Mouse (Mus musculus) liver, adult 10 weeks (tissue): Measurements from ENCODE around the gene Lcn9. TPM values are rescaled to one million over a fixed set of nuclear protein-coding genes. Genes with fewer than 3 reads are reported as not detected.

ENCODE experiments used
- polyA plus RNA-seq: library from polyadenylated mRNA; stranded (reverse); fragments of 350-450 nt; fragmentation: Illumina TruSeq; extraction: RNeasy Lipid Tissue Mini Kit (QIAGEN cat#74804); gene quantifications from one replicate; pipeline ENCODE4 v1.2.3, GENCODE M21; 2014; ENCODE audit warnings: low read depth, low replicate concordance

The Lcn9 gene
- polyA plus RNA-seq: not detected

GRCm38 (mm10) chr2:25822806-25823205 is at the start of gene Lcn9:
Lcn9 (plus strand) TSS chr2:25823153.

DNA sequence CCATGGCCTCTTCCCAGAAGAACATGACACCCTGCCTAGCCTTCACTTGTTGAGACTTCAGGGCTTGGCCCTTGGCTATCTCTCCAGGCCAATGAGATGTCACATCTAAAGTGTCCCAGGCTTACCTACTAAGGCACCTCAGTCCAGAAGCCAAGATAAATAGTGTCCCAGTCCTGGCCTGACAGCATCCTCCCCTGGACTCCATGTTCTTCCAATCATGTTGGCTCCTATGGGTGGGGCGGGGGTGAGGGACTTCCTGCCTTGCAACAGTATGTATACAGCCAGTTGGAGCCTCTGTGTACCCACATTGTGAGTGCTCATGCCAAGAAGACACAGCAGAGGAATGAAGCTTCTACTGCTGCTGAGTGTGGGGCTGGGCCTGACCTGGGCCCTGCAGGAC is 46.2 kb upstream of the Lcn9 start, which contains the start of gene Lcn11:
TSS of gene Lcn11 (plus strand) at position 301 of the 400 bp plus-strand sequence.

DNA sequence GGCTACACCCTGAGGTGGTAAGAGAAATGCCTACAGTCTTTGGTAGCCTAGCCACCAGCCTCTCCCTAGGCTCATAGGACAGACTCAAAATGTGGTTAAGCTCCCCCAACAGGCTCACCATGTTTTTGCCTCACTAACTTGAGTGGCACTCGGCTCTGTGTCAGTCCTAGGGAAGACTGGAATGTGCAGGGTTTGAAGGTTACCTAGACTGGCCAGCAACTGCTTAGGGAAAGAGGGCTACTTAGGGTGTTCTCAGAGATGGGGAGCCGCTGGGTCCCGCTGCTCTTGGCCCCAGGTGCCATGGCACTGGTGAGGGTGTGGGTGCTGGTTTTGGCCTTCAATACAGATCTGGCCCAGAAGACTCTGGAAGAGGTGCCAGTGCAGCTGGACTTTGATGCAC is 41.0 kb upstream of the Lcn9 start, which contains the start of gene Gm13539:
TSS of gene Gm13539 (plus strand) at position 301 of the 400 bp plus-strand sequence.

DNA sequence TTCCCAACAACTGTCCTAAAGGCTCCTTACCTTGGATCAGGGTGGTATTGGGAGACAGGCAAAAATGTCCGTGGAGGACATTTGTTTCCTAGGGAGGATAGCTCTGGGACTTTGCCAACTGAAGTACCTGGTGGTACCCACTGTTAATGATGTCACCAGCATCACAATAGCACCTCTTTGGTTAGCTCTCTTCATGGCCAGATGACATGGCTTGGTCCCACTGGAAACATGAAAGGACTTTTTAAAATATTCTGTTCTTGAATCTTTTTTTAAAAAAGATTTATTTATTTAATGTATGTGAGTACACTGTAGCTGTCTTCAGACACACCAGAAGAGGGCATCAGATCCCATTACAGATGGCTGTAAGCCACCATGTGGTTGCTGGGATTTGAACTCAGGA is 7.2 kb upstream of the Lcn9 start, which contains the start of gene Glt6d1:
TSS of gene Glt6d1 (minus strand) at position 101 of the 400 bp plus-strand sequence.

GRCm38 (mm10) chr2:25847226-25847625 is 24.3 kb downstream of the Lcn9 start, which contains the start of gene Sohlh1:
Sohlh1 (minus strand) TSS chr2:25847248.

DNA sequence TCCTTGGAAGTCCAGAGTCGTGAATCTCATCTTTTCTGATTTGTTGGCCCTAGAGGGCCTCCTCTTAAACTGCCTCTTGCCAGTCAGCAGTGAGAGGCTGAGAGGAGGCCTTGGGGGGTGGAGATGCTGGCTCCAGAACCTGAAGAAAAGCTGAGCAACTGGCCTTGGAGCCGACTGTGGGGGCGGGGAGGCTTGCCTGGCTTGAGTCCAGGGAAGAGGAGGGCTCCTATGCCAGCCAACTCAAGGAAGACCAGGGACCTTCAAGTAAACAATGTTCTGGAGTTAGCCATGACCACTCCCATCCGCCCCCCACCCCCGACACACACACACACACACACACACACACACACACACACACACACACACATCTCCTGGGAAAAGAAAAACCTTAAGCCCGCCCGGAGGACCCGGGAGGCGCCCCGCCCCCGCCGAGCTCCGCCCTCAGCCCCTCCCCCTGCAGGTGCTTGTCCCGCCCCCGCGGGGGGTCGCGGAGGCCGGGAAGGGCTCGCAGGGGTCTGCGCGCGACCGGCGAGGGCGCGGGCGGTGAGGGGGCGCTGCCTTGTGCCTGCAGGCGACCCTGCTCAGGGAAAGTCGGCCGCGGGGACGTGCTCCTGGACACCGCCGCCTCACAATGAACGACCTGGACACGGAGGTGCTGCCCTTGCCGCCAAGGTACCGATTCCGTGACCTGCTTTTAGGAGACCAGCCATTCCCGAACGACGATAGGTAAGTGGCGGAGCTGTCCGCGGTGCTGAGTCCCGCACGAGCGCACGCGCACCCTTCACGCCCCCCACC is 40.6 kb downstream of the Lcn9 start, which contains the start of gene Kcnt1:
TSS of gene Kcnt1 (plus strand) at position 398 of the 795 bp plus-strand sequence.

Other genes starting within 250 kb of the Lcn9 start
- not detected for gene Mamdc4, start 248.3 kb upstream of the Lcn9 start, polyA plus RNA-seq
- gene Phpt1, start 247.9 kb upstream of the Lcn9 start, polyA plus RNA-seq: 3.5 TPM
- not detected for gene Ajm1, start 241.4 kb upstream of the Lcn9 start, polyA plus RNA-seq
- gene Rabl6, start 214.6 kb upstream of the Lcn9 start, polyA plus RNA-seq: 7.1 TPM
- gene Ccdc183, start 205.5 kb upstream of the Lcn9 start, polyA plus RNA-seq: not detected
- gene Tmem141, start 201.1 kb upstream of the Lcn9 start, polyA plus RNA-seq: 7.4 TPM
- gene Fcna, start 195.1 kb upstream of the Lcn9 start, polyA plus RNA-seq: 34.9 TPM
- not detected for gene Lcn8, start 170.0 kb upstream of the Lcn9 start, polyA plus RNA-seq
- gene Lcn5, start 165.2 kb upstream of the Lcn9 start, polyA plus RNA-seq: not detected
- gene Lcn6, start 146.4 kb upstream of the Lcn9 start, polyA plus RNA-seq: not detected
- not detected for gene Lcn10, start 140.4 kb upstream of the Lcn9 start, polyA plus RNA-seq
- gene Obp2a, start 123.1 kb upstream of the Lcn9 start, polyA plus RNA-seq: not detected
- gene Bmyc, start 116.4 kb upstream of the Lcn9 start, polyA plus RNA-seq: 0.72 TPM
- gene Obp2b, start 86.1 kb upstream of the Lcn9 start, polyA plus RNA-seq: not detected
- not detected for gene Lcn3, start 57.6 kb upstream of the Lcn9 start, polyA plus RNA-seq
- not detected for gene Lcn11, start 46.1 kb upstream of the Lcn9 start, polyA plus RNA-seq
- not detected for gene Gm13539, start 40.9 kb upstream of the Lcn9 start, polyA plus RNA-seq
- not detected for gene Glt6d1, start 7.3 kb upstream of the Lcn9 start, polyA plus RNA-seq
- gene Sohlh1, start 24.1 kb downstream of the Lcn9 start, polyA plus RNA-seq: not detected
- gene Kcnt1, start 40.6 kb downstream of the Lcn9 start, polyA plus RNA-seq: not detected
- gene Camsap1, start 160.1 kb downstream of the Lcn9 start, polyA plus RNA-seq: 8.3 TPM
- gene Ubac1, start 198.6 kb downstream of the Lcn9 start, polyA plus RNA-seq: 15.8 TPM